Comparison of ENCODE assay signal across 9 mouse cellular contexts in genomic region chr1:151483568-151483967, GRCm38 (mm10). TPM values are rescaled to one million over a fixed set of nuclear protein-coding genes. Genes with fewer than 3 reads are reported as not detected.
DNase-seq lines count a peak whose midpoint lies in the region; ATAC-seq lines count a peak whose summit lies in the region.
"Had no signal": no experiment of that assay in that cellular context is flagged by ENCODE, and none has a peak within 500 bp of the region (broad histone marks: within the 10 kb centered on the region; RNA-seq: fewer than 3 reads in every experiment).

No protein-coding gene starts in this region.

- no peaks in the 10 kb centered on the region; the same call in 1 of the 2 replicates for H3K36me3 ChIP-seq in liver, embryonic 11.5 days (ENCODE audit: control insufficient read depth, insufficient read depth, low read length)
- peaks cover 6% of the 10 kb centered on the region; the same call in 1 of the 2 replicates for H3K36me3 ChIP-seq in hindbrain, embryonic 12.5 days

- peaks cover 10% of the 10 kb centered on the region for H3K4me1 ChIP-seq in liver, embryonic 11.5 days (replicated peaks; ENCODE audit: control insufficient read depth, insufficient read depth, low read length)
- no peaks in the 10 kb centered on the region for H3K4me1 ChIP-seq in hindbrain, embryonic 12.5 days

- no peak overlapping the region for H3K27ac ChIP-seq in liver, embryonic 11.5 days (ENCODE audit: low read depth, low read length)
- H3K27ac ChIP-seq in hindbrain, embryonic 12.5 days, result no peak overlapping the region
- H3K27ac ChIP-seq: liver, embryonic 15.5 days had no signal

- ATAC-seq in liver, embryonic 11.5 days (replicated peaks; ENCODE audit: low FRiP score), result peak; percentile 44; the same call in 1 of the 2 replicates
- ATAC-seq in hindbrain, embryonic 12.5 days (ENCODE audit: low FRiP score), result no peak; the same call in 1 of the 2 replicates

- no peaks in the 10 kb centered on the region for H3K27me3 ChIP-seq in liver, embryonic 11.5 days (replicated peaks; ENCODE audit: control insufficient read depth, insufficient read depth, low read length)
- H3K27me3 ChIP-seq in hindbrain, embryonic 12.5 days, result no peaks in the 10 kb centered on the region
- H3K27me3 ChIP-seq: liver, embryonic 15.5 days had no signal

- H3K4me2 ChIP-seq in liver, embryonic 11.5 days, result no peak overlapping the region
- no peak overlapping the region for H3K4me2 ChIP-seq in hindbrain, embryonic 12.5 days (replicated peaks)
- H3K4me2 ChIP-seq: liver, embryonic 15.5 days had no signal

- H3K4me3 ChIP-seq in liver, embryonic 11.5 days (ENCODE audit: low read depth, low read length), result no peak overlapping the region
- H3K4me3 ChIP-seq in hindbrain, embryonic 12.5 days, result no peak overlapping the region
- H3K4me3 ChIP-seq: liver, embryonic 15.5 days had no signal

- H3K9me3 ChIP-seq in liver, embryonic 11.5 days (ENCODE audit: control insufficient read depth, low read length), result no peaks in the 10 kb centered on the region
- H3K9me3 ChIP-seq in hindbrain, embryonic 12.5 days (replicated peaks), result no peaks in the 10 kb centered on the region
- H3K9me3 ChIP-seq: liver, embryonic 15.5 days had no signal

- peak; percentile 36 to 39 for DNase-seq in cerebellum, postnatal 14 days
- no peak for DNase-seq in cerebellum, adult 8-10 months
- peak; percentile 9 for DNase-seq in right cerebral cortex, postnatal 4 days
- no peak for DNase-seq in right cerebral cortex, postnatal 14 days
- DNase-seq in liver, embryonic 11.5 days (ENCODE audit: low spot score), result no peak
- DNase-seq in Muller cell, postnatal 12 days (ENCODE audit: inconsistent ontology term), result no peak
- DNase-seq in urinary bladder, postnatal 4 days (ENCODE audit: low spot score in 2 of 2), result no peak

- whole genome bisulfite sequencing in liver, embryonic 11.5 days, result 65% methylated on average over 1 of the region's 1 CpGs
- WGBS in hindbrain, embryonic 12.5 days, result 72% methylated on average over 1 of the region's 1 CpGs

- H3K9ac ChIP-seq in liver, embryonic 11.5 days (ENCODE audit: low read depth, low read length), result no peak overlapping the region
- H3K9ac ChIP-seq in hindbrain, embryonic 12.5 days, result no peak overlapping the region
- H3K9ac ChIP-seq: liver, embryonic 15.5 days had no signal

RNA-seq across cellular contexts. Expression of gene Rnf2, which starts 17.2 kb away (rescaled TPM):
- 60.3 and 67.9 TPM in 2 replicates for polyA plus RNA-seq in liver, embryonic 11.5 days (2014; fragmentation: Nextera tagmentation; extraction: Ambion mirVana)
- polyA plus RNA-seq in hindbrain, embryonic 12.5 days (2016; fragmentation: Nextera tagmentation; extraction: Ambion mirVana), result 132 and 149 TPM in 2 replicates

RNA-seq across cellular contexts. Expression of gene Trmt1l, which starts 55.2 kb away (rescaled TPM):
- polyA plus RNA-seq in liver, embryonic 11.5 days (2014; fragmentation: Nextera tagmentation; extraction: Ambion mirVana), result 44.5 and 48.7 TPM in 2 replicates
- polyA plus RNA-seq in hindbrain, embryonic 12.5 days (2016; fragmentation: Nextera tagmentation; extraction: Ambion mirVana), result 63.5 and 64.3 TPM in 2 replicates

RNA-seq across cellular contexts. Expression of gene Swt1, which starts 55.3 kb away (rescaled TPM):
- 19.1 and 20.7 TPM in 2 replicates for polyA plus RNA-seq in liver, embryonic 11.5 days (2014; fragmentation: Nextera tagmentation; extraction: Ambion mirVana)
- polyA plus RNA-seq in hindbrain, embryonic 12.5 days (2016; fragmentation: Nextera tagmentation; extraction: Ambion mirVana), result 28.4 and 28.8 TPM in 2 replicates

Comparison
In these comparisons a context has a peak if more than half of its experiments do, and no peak if none do; other contexts are left out.
1. DNase-seq: peak in cerebellum, postnatal 14 days (2 of 2) and right cerebral cortex, postnatal 4 days (single experiment); none in cerebellum, adult 8-10 months (single experiment), right cerebral cortex, postnatal 14 days (single experiment), liver, embryonic 11.5 days (single experiment), Muller cell, postnatal 12 days (single experiment) and urinary bladder, postnatal 4 days (0 of 2).